Mouse (Mus musculus): ENCODE data around the gene Peli2. TPM values are rescaled to one million over a fixed set of nuclear protein-coding genes. Genes with fewer than 3 reads are reported as not detected.

Peli2 gene
- total RNA-seq, 2 experiments from 2014 or later: 21.7 to 26.2 TPM

- no peak for DNase-seq (ENCODE audit: low spot score in 2 of 2)
Observed at GRCm38 (mm10) chr14:48222051-48222450, 101.4 kb downstream of the Peli2 start.

GRCm38 (mm10) chr14:48222684-48223083 lies 102.1 kb downstream of the Peli2 start:
- no peak for DNase-seq (ENCODE audit: low spot score in 2 of 2)

GRCm38 (mm10) chr14:48224203-48224602 lies 103.6 kb downstream of the Peli2 start:
- peak in 1 of 2 experiments; percentile 66 for DNase-seq (ENCODE audit: low spot score in 2 of 2)

- DNase-seq (ENCODE audit: low spot score in 2 of 2): no peak
Observed at GRCm38 (mm10) chr14:48224861-48225300, 104.3 kb downstream of the Peli2 start.

GRCm38 (mm10) chr14:48225810-48226446 lies 105.3 kb downstream of the Peli2 start:
- DNase-seq (ENCODE audit: low spot score in 2 of 2): no peak

GRCm38 (mm10) chr14:48226759-48227158 lies 106.1 kb downstream of the Peli2 start:
- no peak for DNase-seq (ENCODE audit: low spot score in 2 of 2)

- DNase-seq (ENCODE audit: low spot score in 2 of 2): no peak
Observed at GRCm38 (mm10) chr14:48234785-48235519, 114.3 kb downstream of the Peli2 start.

- DNase-seq (ENCODE audit: low spot score in 2 of 2): no peak
Observed at GRCm38 (mm10) chr14:48241335-48241734, 120.7 kb downstream of the Peli2 start.

- no peak for DNase-seq (ENCODE audit: low spot score in 2 of 2)
Observed at GRCm38 (mm10) chr14:48246236-48246635, 125.6 kb downstream of the Peli2 start.

- DNase-seq (ENCODE audit: low spot score in 2 of 2): no peak
Observed at GRCm38 (mm10) chr14:48246963-48247362, 126.3 kb downstream of the Peli2 start.

GRCm38 (mm10) chr14:48249459-48249858 lies 128.8 kb downstream of the Peli2 start:
- DNase-seq (ENCODE audit: low spot score in 2 of 2): no peak

- no peak for DNase-seq (ENCODE audit: low spot score in 2 of 2)
Observed at GRCm38 (mm10) chr14:48249909-48250308, 129.3 kb downstream of the Peli2 start.

- DNase-seq (ENCODE audit: low spot score in 2 of 2): no peak
Observed at GRCm38 (mm10) chr14:48251381-48251979, 130.9 kb downstream of the Peli2 start.

- no peak for DNase-seq (ENCODE audit: low spot score in 2 of 2)
Observed at GRCm38 (mm10) chr14:48253183-48253582, 132.6 kb downstream of the Peli2 start.

GRCm38 (mm10) chr14:48254696-48255095 lies 134.1 kb downstream of the Peli2 start:
- no peak for DNase-seq (ENCODE audit: low spot score in 2 of 2)

GRCm38 (mm10) chr14:48255290-48255689 lies 134.7 kb downstream of the Peli2 start:
- DNase-seq (ENCODE audit: low spot score in 2 of 2): no peak

- DNase-seq (ENCODE audit: low spot score in 2 of 2): no peak
Observed at GRCm38 (mm10) chr14:48257759-48258158, 137.1 kb downstream of the Peli2 start.

GRCm38 (mm10) chr14:48258696-48259366 lies 138.2 kb downstream of the Peli2 start:
- DNase-seq (ENCODE audit: low spot score in 2 of 2): no peak

- DNase-seq (ENCODE audit: low spot score in 2 of 2): no peak
Observed at GRCm38 (mm10) chr14:48263146-48263545, 142.5 kb downstream of the Peli2 start.

GRCm38 (mm10) chr14:48266710-48267109 lies 146.1 kb downstream of the Peli2 start:
- DNase-seq (ENCODE audit: low spot score in 2 of 2): no peak

GRCm38 (mm10) chr14:48278291-48278690 lies 157.7 kb downstream of the Peli2 start:
- DNase-seq (ENCODE audit: low spot score in 2 of 2): no peak

GRCm38 (mm10) chr14:48286949-48287348 lies 166.3 kb downstream of the Peli2 start:
- DNase-seq (ENCODE audit: low spot score in 2 of 2): peak in 1 of 2 experiments; percentile 28
